Mouse (Mus musculus) embryo, embryonic 9.5 days (tissue): ENCODE measurements around the gene Grasp.

Source experiments
- DNase-seq: peaks from one replicate; pipeline ENCODE4 v3.0.0-alpha.2; 2017; ENCODE audit errors: extremely low spot score

Gene Grasp

GRCm38 (mm10) chr15:101248029-101248710 lies 24.2 kb downstream of the Grasp start:
- no peak for DNase-seq

GRCm38 (mm10) chr15:101250220-101250800 lies 26.3 kb downstream of the Grasp start:
- DNase-seq = no peak

- no peak for DNase-seq
Measured at GRCm38 (mm10) chr15:101251930-101252329, 27.9 kb downstream of the Grasp start.

GRCm38 (mm10) chr15:101252614-101253013 lies 28.6 kb downstream of the Grasp start:
- DNase-seq = no peak

- DNase-seq = no peak
Measured at GRCm38 (mm10) chr15:101253563-101253885, 29.5 kb downstream of the Grasp start.

- DNase-seq = peak; percentile 64
Measured at GRCm38 (mm10) chr15:101253886-101254795, 30.2 kb downstream of the Grasp start, which contains the start of gene Nr4a1. TSS of gene Nr4a1 (plus strand) at chr15:101254269.

GRCm38 (mm10) chr15:101255842-101256462 lies 32.0 kb downstream of the Grasp start:
- no peak for DNase-seq

GRCm38 (mm10) chr15:101256463-101257206 lies 32.6 kb downstream of the Grasp start:
- DNase-seq = no peak

GRCm38 (mm10) chr15:101258420-101258819 lies 34.4 kb downstream of the Grasp start:
- no peak for DNase-seq

- no peak for DNase-seq
Measured at GRCm38 (mm10) chr15:101259922-101260321, 35.9 kb downstream of the Grasp start.

GRCm38 (mm10) chr15:101260387-101260786 lies 36.4 kb downstream of the Grasp start:
- no peak for DNase-seq

GRCm38 (mm10) chr15:101260874-101261622 lies 37.1 kb downstream of the Grasp start:
- no peak for DNase-seq

GRCm38 (mm10) chr15:101262502-101262901 lies 38.5 kb downstream of the Grasp start:
- DNase-seq = no peak

GRCm38 (mm10) chr15:101266132-101266963 lies 42.4 kb downstream of the Grasp start:
- DNase-seq = peak; percentile 82

GRCm38 (mm10) chr15:101267053-101268032 lies 43.4 kb downstream of the Grasp start:
- DNase-seq = peak; percentile 28

GRCm38 (mm10) chr15:101270101-101270820 lies 46.3 kb downstream of the Grasp start:
- no peak for DNase-seq

- DNase-seq = no peak
Measured at GRCm38 (mm10) chr15:101271107-101271506, 47.1 kb downstream of the Grasp start.

GRCm38 (mm10) chr15:101271513-101271912 lies 47.5 kb downstream of the Grasp start:
- DNase-seq = no peak
